Mouse (Mus musculus): ENCODE data around the gene Dusp2. TPM values are rescaled to one million over a fixed set of nuclear protein-coding genes. Genes with fewer than 3 reads are reported as not detected.

Dusp2 gene
- polyA plus RNA-seq, 1 experiment from 2014 or later: 7.8 TPM

- ATAC-seq (ENCODE audit: low FRiP score, low TSS enrichment): no peak
- H3K4me3 ChIP-seq (ENCODE audit: low read length): no peak overlapping the region
- H3K4me1 ChIP-seq (ENCODE audit: insufficient read depth, low read length): no peaks in the 10 kb centered on the region
- H3K4me2 ChIP-seq (replicated peaks; ENCODE audit: low read depth, low read length): no peak overlapping the region
- no peaks in the 10 kb centered on the region for H3K36me3 ChIP-seq (ENCODE audit: insufficient read depth, low read length)
- H3K27ac ChIP-seq (ENCODE audit: low read length): no peak overlapping the region
- H3K9me3 ChIP-seq (ENCODE audit: low read length): no peaks in the 10 kb centered on the region
- whole genome bisulfite sequencing: 47% methylated on average over 3 of the region's 3 CpGs
- H3K27me3 ChIP-seq (ENCODE audit: insufficient read depth, low read length): no peaks in the 10 kb centered on the region
- no peak overlapping the region for H3K9ac ChIP-seq (replicated peaks; ENCODE audit: low read length)
Observed at GRCm38 (mm10) chr2:127307179-127307578, 28.8 kb upstream of the Dusp2 start.

GRCm38 (mm10) chr2:127308660-127309059, 27.3 kb upstream of the Dusp2 start:
- Histone ChIP-seq H3K4me3 (ENCODE audit: low read length) (no peak overlapping the region), H3K36me3 (ENCODE audit: insufficient read depth, low read length) (no peaks in the 10 kb centered on the region), H3K4me2 (replicated peaks; ENCODE audit: low read depth, low read length) (no peak overlapping the region), H3K4me1 (ENCODE audit: insufficient read depth, low read length) (no peaks in the 10 kb centered on the region), H3K9ac (replicated peaks; ENCODE audit: low read length) (no peak overlapping the region), H3K27ac (ENCODE audit: low read length) (no peak overlapping the region), H3K9me3 (ENCODE audit: low read length) (no peaks in the 10 kb centered on the region), H3K27me3 (ENCODE audit: insufficient read depth, low read length) (no peaks in the 10 kb centered on the region)
- WGBS: 96% methylated on average over 2 of the region's 2 CpGs
- ATAC-seq (ENCODE audit: low FRiP score, low TSS enrichment): no peak

GRCm38 (mm10) chr2:127310246-127310645, 25.7 kb upstream of the Dusp2 start:
- H3K9ac ChIP-seq (replicated peaks; ENCODE audit: low read length): no peak overlapping the region
- no peaks in the 10 kb centered on the region for H3K9me3 ChIP-seq (ENCODE audit: low read length)
- H3K4me2 ChIP-seq (replicated peaks; ENCODE audit: low read depth, low read length): no peak overlapping the region
- no peak overlapping the region for H3K4me3 ChIP-seq (ENCODE audit: low read length)
- no peaks in the 10 kb centered on the region for H3K4me1 ChIP-seq (ENCODE audit: insufficient read depth, low read length)
- H3K27me3 ChIP-seq (ENCODE audit: insufficient read depth, low read length): no peaks in the 10 kb centered on the region
- WGBS: 43% methylated on average over 2 of the region's 2 CpGs
- ATAC-seq (ENCODE audit: low FRiP score, low TSS enrichment): no peak
- H3K27ac ChIP-seq (ENCODE audit: low read length): no peak overlapping the region
- no peaks in the 10 kb centered on the region for H3K36me3 ChIP-seq (ENCODE audit: insufficient read depth, low read length)

GRCm38 (mm10) chr2:127310685-127311084, 25.3 kb upstream of the Dusp2 start:
- Histone ChIP-seq H3K9ac (replicated peaks; ENCODE audit: low read length) (no peak overlapping the region), H3K36me3 (ENCODE audit: insufficient read depth, low read length) (no peaks in the 10 kb centered on the region), H3K27ac (ENCODE audit: low read length) (no peak overlapping the region), H3K4me3 (ENCODE audit: low read length) (no peak overlapping the region), H3K4me2 (replicated peaks; ENCODE audit: low read depth, low read length) (no peak overlapping the region), H3K4me1 (ENCODE audit: insufficient read depth, low read length) (no peaks in the 10 kb centered on the region), H3K9me3 (ENCODE audit: low read length) (no peaks in the 10 kb centered on the region), H3K27me3 (ENCODE audit: insufficient read depth, low read length) (no peaks in the 10 kb centered on the region)
- no peak for ATAC-seq (ENCODE audit: low FRiP score, low TSS enrichment)
- 94% methylated on average over 7 of the region's 7 CpGs for WGBS

GRCm38 (mm10) chr2:127311193-127311592, 24.8 kb upstream of the Dusp2 start:
- H3K4me2 ChIP-seq (replicated peaks; ENCODE audit: low read depth, low read length): no peak overlapping the region
- ATAC-seq (ENCODE audit: low FRiP score, low TSS enrichment): no peak
- H3K36me3 ChIP-seq (ENCODE audit: insufficient read depth, low read length): no peaks in the 10 kb centered on the region
- no peak overlapping the region for H3K27ac ChIP-seq (ENCODE audit: low read length)
- no peak overlapping the region for H3K9ac ChIP-seq (replicated peaks; ENCODE audit: low read length)
- no peak overlapping the region for H3K4me3 ChIP-seq (ENCODE audit: low read length)
- H3K9me3 ChIP-seq (ENCODE audit: low read length): no peaks in the 10 kb centered on the region
- WGBS: 77% methylated on average over 1 of the region's 1 CpGs
- no peaks in the 10 kb centered on the region for H3K27me3 ChIP-seq (ENCODE audit: insufficient read depth, low read length)
- no peaks in the 10 kb centered on the region for H3K4me1 ChIP-seq (ENCODE audit: insufficient read depth, low read length)

- Histone ChIP-seq H3K36me3 (ENCODE audit: insufficient read depth, low read length) (no peaks in the 10 kb centered on the region), H3K9me3 (ENCODE audit: low read length) (no peaks in the 10 kb centered on the region), H3K27me3 (ENCODE audit: insufficient read depth, low read length) (no peaks in the 10 kb centered on the region), H3K27ac (ENCODE audit: low read length) (no peak overlapping the region), H3K4me2 (replicated peaks; ENCODE audit: low read depth, low read length) (no peak overlapping the region), H3K9ac (replicated peaks; ENCODE audit: low read length) (no peak overlapping the region), H3K4me1 (ENCODE audit: insufficient read depth, low read length) (no peaks in the 10 kb centered on the region), H3K4me3 (ENCODE audit: low read length) (no peak overlapping the region)
- 94% methylated on average over 4 of the region's 4 CpGs for WGBS
- ATAC-seq (ENCODE audit: low FRiP score, low TSS enrichment): no peak
Observed at GRCm38 (mm10) chr2:127312801-127313200, 23.2 kb upstream of the Dusp2 start.

GRCm38 (mm10) chr2:127313878-127314277, 22.1 kb upstream of the Dusp2 start:
- peak; percentile 52; the same call in 1 of the 2 replicates for ATAC-seq (ENCODE audit: low FRiP score, low TSS enrichment)
- WGBS: 51% methylated on average over 4 of the region's 4 CpGs
- no peaks in the 10 kb centered on the region for H3K36me3 ChIP-seq (ENCODE audit: insufficient read depth, low read length)
- H3K4me1 ChIP-seq (ENCODE audit: insufficient read depth, low read length): no peaks in the 10 kb centered on the region
- no peaks in the 10 kb centered on the region for H3K27me3 ChIP-seq (ENCODE audit: insufficient read depth, low read length)
- H3K4me3 ChIP-seq (ENCODE audit: low read length): no peak overlapping the region
- 0 out of 2 replicates have a peak overlapping the region, but pooled peaks have one; percentile 4 for H3K27ac ChIP-seq (ENCODE audit: low read length)
- no peak overlapping the region for H3K9ac ChIP-seq (replicated peaks; ENCODE audit: low read length)
- H3K9me3 ChIP-seq (ENCODE audit: low read length): no peaks in the 10 kb centered on the region
- H3K4me2 ChIP-seq (replicated peaks; ENCODE audit: low read depth, low read length): no peak overlapping the region

- H3K4me1 ChIP-seq (ENCODE audit: insufficient read depth, low read length): no peaks in the 10 kb centered on the region
- no peaks in the 10 kb centered on the region for H3K27me3 ChIP-seq (ENCODE audit: insufficient read depth, low read length)
- H3K4me3 ChIP-seq (ENCODE audit: low read length): no peak overlapping the region
- WGBS: 56% methylated on average over 6 of the region's 6 CpGs
- peak; percentile 55; the same call in 1 of the 2 replicates for ATAC-seq (ENCODE audit: low FRiP score, low TSS enrichment)
- no peaks in the 10 kb centered on the region for H3K36me3 ChIP-seq (ENCODE audit: insufficient read depth, low read length)
- H3K9ac ChIP-seq (replicated peaks; ENCODE audit: low read length): no peak overlapping the region
- no peak overlapping the region for H3K4me2 ChIP-seq (replicated peaks; ENCODE audit: low read depth, low read length)
- no peaks in the 10 kb centered on the region for H3K9me3 ChIP-seq (ENCODE audit: low read length)
- H3K27ac ChIP-seq (ENCODE audit: low read length): 0 out of 2 replicates have a peak overlapping the region, but pooled peaks have one; percentile 4
Observed at GRCm38 (mm10) chr2:127314467-127315154, 21.3 kb upstream of the Dusp2 start.

- Histone ChIP-seq H3K4me3 (ENCODE audit: low read length) (no peak overlapping the region), H3K9me3 (ENCODE audit: low read length) (no peaks in the 10 kb centered on the region), H3K27ac (ENCODE audit: low read length) (no peak overlapping the region), H3K36me3 (ENCODE audit: insufficient read depth, low read length) (no peaks in the 10 kb centered on the region), H3K9ac (replicated peaks; ENCODE audit: low read length) (no peak overlapping the region), H3K4me2 (replicated peaks; ENCODE audit: low read depth, low read length) (no peak overlapping the region), H3K27me3 (ENCODE audit: insufficient read depth, low read length) (no peaks in the 10 kb centered on the region), H3K4me1 (ENCODE audit: insufficient read depth, low read length) (no peaks in the 10 kb centered on the region)
- WGBS: 95% methylated on average over 1 of the region's 1 CpGs
- no peak for ATAC-seq (ENCODE audit: low FRiP score, low TSS enrichment)
Observed at GRCm38 (mm10) chr2:127315155-127315470, 20.8 kb upstream of the Dusp2 start.

- no peaks in the 10 kb centered on the region for H3K4me1 ChIP-seq (ENCODE audit: insufficient read depth, low read length)
- no peak overlapping the region for H3K4me2 ChIP-seq (replicated peaks; ENCODE audit: low read depth, low read length)
- no peaks in the 10 kb centered on the region for H3K27me3 ChIP-seq (ENCODE audit: insufficient read depth, low read length)
- 74% methylated on average over 5 of the region's 5 CpGs for WGBS
- H3K4me3 ChIP-seq (ENCODE audit: low read length): no peak overlapping the region
- H3K9me3 ChIP-seq (ENCODE audit: low read length): no peaks in the 10 kb centered on the region
- ATAC-seq (ENCODE audit: low FRiP score, low TSS enrichment): no peak
- no peak overlapping the region for H3K9ac ChIP-seq (replicated peaks; ENCODE audit: low read length)
- no peak overlapping the region for H3K27ac ChIP-seq (ENCODE audit: low read length)
- no peaks in the 10 kb centered on the region for H3K36me3 ChIP-seq (ENCODE audit: insufficient read depth, low read length)
Observed at GRCm38 (mm10) chr2:127316431-127316830, 19.5 kb upstream of the Dusp2 start.
